Mouse (Mus musculus) heart, adult 18-20 months (tissue): ENCODE measurements around the gene E2f3. TPM values are rescaled to one million over a fixed set of nuclear protein-coding genes. Genes with fewer than 3 reads are reported as not detected.
A peak's percentile ranks its signal among the peaks of the same experiment; 100 is the strongest.

ENCODE experiments used
- DNase-seq, 2 experiments: peaks; one replicate each; pipeline ENCODE4 v3.0.0; 2021 to 2022; ENCODE audit warnings: mixed read lengths in 1 of 2
- total RNA-seq, 2 experiments: library from RNA; stranded (reverse); gene quantifications; 2 replicates each; pipeline ENCODE4 v1.2.3; 2021

Gene E2f3
- total RNA-seq, 2 experiments from 2014 or later, result 5.5 to 7.2 TPM

GRCm38 (mm10) chr13:29919841-29920240 is 66.0 kb downstream of the E2f3 start:
- no peak for DNase-seq

- no peak for DNase-seq
These were observed 69.3 kb downstream of the E2f3 start for GRCm38 (mm10) chr13:29916561-29916960.

GRCm38 (mm10) chr13:29913606-29914005 is 72.3 kb downstream of the E2f3 start:
- no peak for DNase-seq

- DNase-seq, result no peak
These were observed 72.8 kb downstream of the E2f3 start for GRCm38 (mm10) chr13:29913061-29913460.

GRCm38 (mm10) chr13:29912251-29912650 is 73.6 kb downstream of the E2f3 start:
- DNase-seq, result no peak

GRCm38 (mm10) chr13:29911141-29911540 is 74.7 kb downstream of the E2f3 start:
- DNase-seq, result no peak

GRCm38 (mm10) chr13:29908431-29908830 is 77.4 kb downstream of the E2f3 start:
- DNase-seq, result no peak

DNA sequence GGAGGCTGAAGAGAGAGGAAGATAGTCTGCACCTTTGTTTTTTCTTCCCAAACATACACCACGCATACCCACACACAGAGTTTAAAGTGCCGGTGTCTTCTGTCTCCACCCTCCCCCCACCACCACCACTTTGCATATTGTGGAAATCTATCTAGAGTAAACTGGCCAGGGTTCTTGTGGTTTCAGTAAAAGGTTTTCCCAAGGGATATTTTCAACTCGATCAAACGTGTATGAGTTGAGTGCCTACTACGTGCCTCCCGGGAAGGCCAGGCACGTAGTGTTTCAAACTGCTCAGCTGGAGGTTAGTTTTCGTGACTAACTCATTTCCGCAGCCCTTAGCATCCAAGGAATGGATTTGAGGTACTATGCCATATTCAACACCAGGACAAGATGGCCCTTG is 77.9 kb downstream of the E2f3 start:
- DNase-seq, result no peak

DNA sequence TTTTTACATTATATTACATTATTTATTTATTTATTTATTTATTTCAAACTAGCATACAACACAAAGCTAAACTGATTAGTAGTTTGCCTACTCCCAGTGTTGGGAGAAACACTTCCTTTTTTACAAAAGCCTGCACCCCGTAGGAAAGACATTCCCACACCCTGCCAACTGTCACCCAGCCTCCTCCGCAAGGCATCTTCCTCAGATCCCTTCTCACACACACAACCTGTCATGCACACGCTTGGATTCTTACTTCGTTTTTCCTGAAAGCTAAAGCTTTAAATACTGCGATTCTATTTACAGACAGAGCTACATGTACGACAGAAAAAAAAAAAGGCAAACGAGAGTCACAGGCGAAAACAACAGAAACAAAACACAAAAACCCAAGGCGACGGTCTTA is 79.1 kb downstream of the E2f3 start:
- DNase-seq, result no peak

DNA sequence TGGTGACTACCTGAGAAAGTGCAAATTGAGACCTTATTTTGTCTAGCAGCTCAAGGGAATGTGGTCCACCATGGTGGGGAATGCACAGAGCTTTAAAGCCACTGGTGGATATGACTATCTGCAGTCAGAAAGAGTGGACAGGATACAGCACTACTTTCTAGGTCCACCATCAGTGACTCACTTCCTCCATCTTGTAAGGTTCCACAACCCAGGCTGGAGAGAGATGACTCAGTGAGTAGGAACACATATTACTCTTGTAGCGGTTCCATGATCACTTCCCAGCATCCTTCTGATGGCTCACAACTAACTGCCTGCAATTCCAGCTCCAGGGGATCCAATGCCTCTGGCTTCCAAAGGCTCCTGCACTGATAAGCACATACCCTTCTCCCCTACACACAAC is 82.5 kb downstream of the E2f3 start:
- DNase-seq, result no peak

GRCm38 (mm10) chr13:29902676-29903075 is 83.2 kb downstream of the E2f3 start:
- no peak for DNase-seq

DNA sequence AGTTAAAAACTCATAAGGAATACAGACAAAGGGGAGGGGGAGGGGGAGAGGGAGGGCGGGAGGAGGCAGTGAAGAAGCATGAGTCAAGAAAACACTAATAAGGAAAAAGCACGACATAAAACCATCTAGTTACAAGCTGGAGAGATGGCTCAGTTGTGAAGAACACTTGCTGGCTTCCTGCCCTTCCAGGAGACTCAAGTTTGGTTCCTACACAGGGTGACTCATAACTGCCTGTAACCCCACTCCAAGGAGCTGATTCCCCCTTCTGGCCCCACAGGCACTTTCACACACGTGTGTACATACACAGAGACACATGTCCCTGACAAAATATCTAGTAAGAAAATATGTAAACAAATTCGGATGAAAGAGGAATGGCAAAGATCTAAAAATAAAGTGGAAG is 84.2 kb downstream of the E2f3 start:
- DNase-seq, result no peak

DNA sequence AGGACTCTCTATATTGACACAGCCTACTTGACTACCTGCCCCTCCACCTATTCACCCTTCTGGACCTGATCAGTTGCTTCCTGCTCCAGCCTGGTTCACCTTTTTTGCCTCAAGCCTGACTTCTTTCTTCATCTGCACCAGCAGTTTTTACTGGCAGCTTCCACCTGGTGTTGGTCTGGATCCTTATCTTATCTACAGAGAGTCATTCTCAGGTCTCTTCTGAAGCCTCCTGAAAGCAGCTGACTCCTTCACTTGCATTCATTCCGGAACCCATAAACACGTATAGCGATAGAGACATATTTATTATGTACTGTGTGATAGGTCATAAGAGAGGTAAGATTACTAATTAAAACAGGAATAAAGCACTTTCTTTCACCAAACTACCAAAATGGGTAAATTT is 119.1 kb downstream of the E2f3 start:
- DNase-seq, result no peak

DNA sequence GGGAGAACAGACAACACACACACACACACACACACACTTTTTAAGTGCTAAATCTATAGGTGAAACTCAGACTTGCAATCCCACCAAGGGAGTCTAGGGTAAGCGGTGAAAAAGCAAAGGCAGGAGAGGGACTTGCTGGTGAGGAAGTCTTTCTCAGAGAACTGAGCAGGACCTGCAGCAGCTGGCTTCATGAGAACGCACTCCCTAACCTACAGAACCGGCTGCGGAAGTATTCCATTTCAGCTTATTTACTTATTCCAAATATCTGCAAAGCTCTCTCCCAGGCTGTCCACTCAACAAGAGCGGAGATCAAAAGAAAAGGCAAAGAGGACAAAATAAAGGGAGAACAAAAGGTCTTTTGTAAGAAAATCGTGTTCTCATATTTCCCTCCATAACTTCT is 121.5 kb downstream of the E2f3 start:
- DNase-seq, result no peak

- DNase-seq, result no peak
These were observed 125.8 kb downstream of the E2f3 start for GRCm38 (mm10) chr13:29860087-29860486.

DNA sequence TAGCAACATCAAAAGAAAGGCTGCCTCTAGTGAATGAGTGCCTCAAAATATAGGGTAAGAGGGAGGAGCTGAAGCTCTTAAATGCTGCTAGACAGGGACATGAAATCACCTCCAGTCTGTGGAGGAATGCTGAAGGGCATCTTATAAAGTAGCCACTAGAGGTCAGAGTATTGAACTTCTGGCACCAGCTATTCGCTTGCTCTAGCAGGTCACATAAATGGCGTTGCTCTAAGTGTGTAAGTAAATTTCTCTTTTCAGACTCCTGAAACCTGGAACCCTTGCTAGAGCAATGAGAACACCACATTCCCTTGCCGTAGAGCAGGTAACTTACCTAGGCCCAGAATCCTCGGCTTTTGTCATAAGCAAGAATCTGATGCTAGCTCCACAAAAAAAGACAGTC is 128.4 kb downstream of the E2f3 start:
- DNase-seq, result peak; percentile 45 to 51

Other genes starting within 250 kb of the E2f3 start
- gene Cdkal1, start 130.4 kb downstream of the E2f3 start, total RNA-seq, result 10 to 100 TPM; 25.8 to 32.5 TPM
- gene Mboat1, start 150.4 kb upstream of the E2f3 start, total RNA-seq, result 1 to 10 TPM in 1 of 2 experiments, under 1 TPM in 1; 0.79 to 1.6 TPM